Mouse (Mus musculus): Measurements from ENCODE around the gene H2al2a.
"Not testable (repeated sequence)": the region's sequence is repeated elsewhere in the genome, so short reads cannot be mapped to it uniquely, and the experiment has no call there.

GRCm38 (mm10) chr2:17977645-17978044, 19.1 kb downstream of the H2al2a start:
- not testable (repeated sequence) for TF ChIP-seq GATA1 (IDR thresholded peaks at IDR 0.05; ENCODE audit: borderline replicate concordance, low read length); FLI1 (IDR thresholded peaks at IDR 0.05; ENCODE audit: low read length)
